Mouse (Mus musculus) limb, embryonic 12.5 days (tissue): ENCODE measurements around the gene Mindy1. TPM values are rescaled to one million over a fixed set of nuclear protein-coding genes. Genes with fewer than 3 reads are reported as not detected.

ENCODE experiments used
- ATAC-seq: fragments of 200-750 bp; cut with Nextera tagmentation; 2 replicates; pipeline ENCODE4 v1.8.0; 2017; ENCODE audit warnings: low read depth, moderate TSS enrichment; ENCODE audit not compliant: insufficient number of reproducible peaks, insufficient read depth, low FRiP score, low TSS enrichment
- H3K27ac ChIP-seq: fragments of 300-500 bp; sonication (generic); 2 replicates; pipeline ENCODE4 v1.5.1; 2016; ENCODE audit warnings: mild to moderate bottlenecking, moderate library complexity
- H3K27me3 ChIP-seq: fragments of 300-500 bp; sonication (generic); 2 replicates; pipeline ENCODE4 v1.6.1; 2016; ENCODE audit warnings: mild to moderate bottlenecking, moderate library complexity
- H3K36me3 ChIP-seq: fragments of 300-500 bp; sonication (generic); 2 replicates; pipeline ENCODE4 v1.6.1; 2016; ENCODE audit warnings: mild to moderate bottlenecking, moderate library complexity
- H3K4me1 ChIP-seq: fragments of 300-500 bp; sonication (generic); replicated peaks from 2 replicates; pipeline ENCODE4 v1.6.1; 2016
- H3K4me2 ChIP-seq: fragments of 300-500 bp; sonication (generic); 2 replicates; pipeline ENCODE4 v1.6.1; 2016; ENCODE audit warnings: mild to moderate bottlenecking, moderate library complexity
- H3K4me3 ChIP-seq: fragments of 300-500 bp; sonication (generic); replicated peaks from 2 replicates; pipeline ENCODE4 v1.5.1; 2016; ENCODE audit warnings: mild to moderate bottlenecking
- H3K9ac ChIP-seq: fragments of 300-500 bp; sonication (generic); replicated peaks from 2 replicates; pipeline ENCODE4 v1.6.1; 2016; ENCODE audit warnings: mild to moderate bottlenecking, moderate library complexity
- H3K9me3 ChIP-seq: fragments of 300-500 bp; sonication (generic); 2 replicates; pipeline ENCODE4 v1.6.1; 2016; ENCODE audit warnings: mild to moderate bottlenecking, moderate library complexity
- WGBS: fragments of 180-500 bp; shearing (Covaris S2); methylation state at CpG from one replicate; pipeline ENCODE4 v1.1.7; 2016; 5-methylcytosine and 5-hydroxymethylcytosine counted together
- polyA plus RNA-seq: library from polyadenylated mRNA; unstranded; fragments of >200 nt; fragmentation: Nextera tagmentation; extraction: Ambion mirVana; gene quantifications from 2 replicates; pipeline ENCODE4 v1.2.1, GENCODE M21; 2016

Gene Mindy1
- polyA plus RNA-seq, 1 experiment from 2014 or later: 38.7 TPM

- no peak overlapping the region for H3K9ac ChIP-seq
- H3K36me3 ChIP-seq: peaks cover 33% of the 10 kb centered on the region; the same call in 1 of the 2 replicates
- no peaks in the 10 kb centered on the region for H3K4me1 ChIP-seq
- H3K27me3 ChIP-seq: no peaks in the 10 kb centered on the region
- H3K4me3 ChIP-seq: no peak overlapping the region
- no peaks in the 10 kb centered on the region for H3K9me3 ChIP-seq
- 90% methylated on average over 5 of the region's 5 CpGs for WGBS
- no peak overlapping the region for H3K4me2 ChIP-seq
- no peak for ATAC-seq
- H3K27ac ChIP-seq: no peak overlapping the region
These were observed 34.5 kb upstream of the Mindy1 start for GRCm38 (mm10) chr3:95246465-95247231.

- no peak overlapping the region for H3K9ac ChIP-seq
- H3K4me2 ChIP-seq: no peak overlapping the region
- no peak overlapping the region for H3K27ac ChIP-seq
- WGBS: 68% methylated on average over 1 of the region's 1 CpGs
- no peak for ATAC-seq
- H3K36me3 ChIP-seq: peaks cover 36% of the 10 kb centered on the region; the same call in 1 of the 2 replicates
- H3K4me3 ChIP-seq: no peak overlapping the region
- H3K9me3 ChIP-seq: no peaks in the 10 kb centered on the region
- no peaks in the 10 kb centered on the region for H3K4me1 ChIP-seq
- no peaks in the 10 kb centered on the region for H3K27me3 ChIP-seq
These were observed 33.3 kb upstream of the Mindy1 start for GRCm38 (mm10) chr3:95247660-95248336.

- Histone ChIP-seq H3K4me1 (no peaks in the 10 kb centered on the region), H3K4me3 (no peak overlapping the region), H3K9me3 (no peaks in the 10 kb centered on the region), H3K27ac (no peak overlapping the region), H3K36me3 (peaks cover 55% of the 10 kb centered on the region), H3K27me3 (no peaks in the 10 kb centered on the region), H3K9ac (no peak overlapping the region), H3K4me2 (no peak overlapping the region)
- ATAC-seq: no peak
- WGBS: 72% methylated on average over 5 of the region's 5 CpGs
These were observed 30.8 kb upstream of the Mindy1 start for GRCm38 (mm10) chr3:95250361-95250760.

- no peak for ATAC-seq
- WGBS: 40% methylated on average over 7 of the region's 7 CpGs
- no peak within 1 kb of the TSS for H3K4me2 ChIP-seq
- no peak within 1 kb of the TSS for H3K4me3 ChIP-seq
- H3K4me1 ChIP-seq: no peaks in the 10 kb centered on the region
- peaks cover 55% of the 10 kb centered on the region for H3K36me3 ChIP-seq
- H3K9ac ChIP-seq: no peak within 1 kb of the TSS
- H3K27ac ChIP-seq: peak within 1 kb of the TSS; percentile 31; the same call in 1 of the 2 replicates
- no peaks in the 10 kb centered on the region for H3K9me3 ChIP-seq
- H3K27me3 ChIP-seq: no peaks in the 10 kb centered on the region
These were observed 30.2 kb upstream of the Mindy1 start, which contains the start of gene Bnipl for GRCm38 (mm10) chr3:95250783-95251424. Gene Bnipl, minus strand, starts transcription at chr3:95251193.

GRCm38 (mm10) chr3:95256931-95257330 is 24.2 kb upstream of the Mindy1 start:
- ATAC-seq: no peak
- no peak overlapping the region for H3K4me2 ChIP-seq
- no peaks in the 10 kb centered on the region for H3K27me3 ChIP-seq
- no peaks in the 10 kb centered on the region for H3K4me1 ChIP-seq
- no peak overlapping the region for H3K4me3 ChIP-seq
- no peak overlapping the region for H3K27ac ChIP-seq
- H3K36me3 ChIP-seq: peaks cover 93% of the 10 kb centered on the region
- no peak overlapping the region for H3K9ac ChIP-seq
- H3K9me3 ChIP-seq: no peaks in the 10 kb centered on the region
- WGBS: 84% methylated on average over 5 of the region's 5 CpGs

- no peak overlapping the region for H3K4me3 ChIP-seq
- ATAC-seq: no peak
- peaks cover 89% of the 10 kb centered on the region for H3K36me3 ChIP-seq
- 92% methylated on average over 4 of the region's 4 CpGs for WGBS
- H3K9me3 ChIP-seq: no peaks in the 10 kb centered on the region
- H3K4me2 ChIP-seq: no peak overlapping the region
- H3K27ac ChIP-seq: no peak overlapping the region
- H3K4me1 ChIP-seq: no peaks in the 10 kb centered on the region
- H3K9ac ChIP-seq: no peak overlapping the region
- H3K27me3 ChIP-seq: no peaks in the 10 kb centered on the region
These were observed 19.2 kb upstream of the Mindy1 start for GRCm38 (mm10) chr3:95261975-95262374.

- ATAC-seq: no peak
- no peak overlapping the region for H3K27ac ChIP-seq
- H3K36me3 ChIP-seq: peaks cover 89% of the 10 kb centered on the region
- H3K27me3 ChIP-seq: no peaks in the 10 kb centered on the region
- no peaks in the 10 kb centered on the region for H3K9me3 ChIP-seq
- H3K4me1 ChIP-seq: no peaks in the 10 kb centered on the region
- 44% methylated on average over 11 of the region's 11 CpGs for WGBS
- no peak overlapping the region for H3K4me3 ChIP-seq
- no peak overlapping the region; the same call in 1 of the 2 replicates for H3K9ac ChIP-seq
- H3K4me2 ChIP-seq: no peak overlapping the region
These were observed 17.9 kb upstream of the Mindy1 start for GRCm38 (mm10) chr3:95263089-95263739.

- Histone ChIP-seq H3K27ac (no peak overlapping the region), H3K36me3 (peaks cover 89% of the 10 kb centered on the region), H3K9ac (no peak overlapping the region), H3K27me3 (no peaks in the 10 kb centered on the region), H3K4me3 (no peak overlapping the region), H3K4me1 (no peaks in the 10 kb centered on the region), H3K9me3 (no peaks in the 10 kb centered on the region), H3K4me2 (no peak overlapping the region)
- ATAC-seq: no peak
- 87% methylated on average over 1 of the region's 1 CpGs for WGBS
These were observed 16.4 kb upstream of the Mindy1 start for GRCm38 (mm10) chr3:95264724-95265123.

- Histone ChIP-seq H3K4me3 (no peak overlapping the region), H3K27me3 (no peaks in the 10 kb centered on the region), H3K9me3 (no peaks in the 10 kb centered on the region), H3K4me2 (no peak overlapping the region), H3K27ac (no peak overlapping the region), H3K4me1 (no peaks in the 10 kb centered on the region), H3K9ac (no peak overlapping the region), H3K36me3 (peaks cover 81% of the 10 kb centered on the region)
- ATAC-seq: no peak
- 94% methylated on average over 3 of the region's 3 CpGs for WGBS
These were observed 15.1 kb upstream of the Mindy1 start for GRCm38 (mm10) chr3:95266052-95266451.

- Histone ChIP-seq H3K27me3 (no peaks in the 10 kb centered on the region), H3K4me2 (no peak overlapping the region), H3K9ac (no peak overlapping the region), H3K36me3 (peaks cover 68% of the 10 kb centered on the region), H3K9me3 (no peaks in the 10 kb centered on the region), H3K4me3 (no peak overlapping the region), H3K27ac (no peak overlapping the region), H3K4me1 (no peaks in the 10 kb centered on the region)
- ATAC-seq: no peak
These were observed 13.3 kb upstream of the Mindy1 start for GRCm38 (mm10) chr3:95267855-95268254.

GRCm38 (mm10) chr3:95269789-95270188 is 11.4 kb upstream of the Mindy1 start:
- peaks cover 62% of the 10 kb centered on the region for H3K36me3 ChIP-seq
- 88% methylated on average over 5 of the region's 5 CpGs for WGBS

More at GRCm38 (mm10) chr3:95269789-95270188, 11.4 kb upstream of the Mindy1 start:
- no peak overlapping the region for H3K4me2 ChIP-seq
- no peaks in the 10 kb centered on the region for H3K9me3 ChIP-seq
- no peak for ATAC-seq
- H3K4me1 ChIP-seq: no peaks in the 10 kb centered on the region
- no peak overlapping the region for H3K9ac ChIP-seq
- H3K27ac ChIP-seq: no peak overlapping the region
- no peak overlapping the region for H3K4me3 ChIP-seq
- no peaks in the 10 kb centered on the region for H3K27me3 ChIP-seq
